Mouse (Mus musculus): ENCODE data around the gene C1qtnf7.

DNA sequence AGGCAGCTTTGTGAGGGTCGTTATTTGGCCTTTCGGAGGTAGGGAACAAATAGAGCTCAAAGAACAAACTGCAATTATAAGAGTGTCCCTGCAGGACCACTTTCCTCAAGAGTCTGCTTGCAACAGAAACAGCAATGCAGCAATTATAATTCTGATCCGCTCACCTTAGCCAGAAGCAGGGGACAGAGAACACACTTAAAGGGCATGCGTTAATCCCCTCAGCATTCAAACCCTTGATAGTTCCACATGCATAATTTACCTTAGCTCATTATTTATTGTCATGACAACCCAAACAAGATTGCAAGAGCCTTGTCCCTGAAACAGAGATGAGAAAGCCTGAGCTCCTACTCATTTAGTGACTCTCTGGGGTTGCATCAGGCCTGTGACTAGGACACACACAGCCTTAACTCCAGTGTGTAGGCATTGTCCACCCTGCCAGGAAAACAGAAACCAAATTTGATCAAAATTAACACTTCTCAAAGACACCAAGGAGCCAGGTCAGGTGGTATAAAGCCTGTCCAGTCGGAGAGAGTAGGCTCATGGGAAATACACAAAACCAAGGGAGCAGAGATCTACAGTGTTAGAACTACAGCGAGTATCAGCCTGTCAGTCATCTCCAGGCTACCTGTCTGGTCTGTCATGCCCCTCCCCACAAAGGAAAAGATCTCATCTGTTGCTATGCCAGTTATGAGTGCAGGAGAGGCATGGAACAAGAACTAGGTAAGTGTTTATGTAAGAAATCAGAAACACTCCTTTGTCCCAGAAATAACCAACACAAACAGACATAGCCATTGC, 68.2 kb downstream of the C1qtnf7 start:
- TF ChIP-seq POLR2A (IDR thresholded peaks at IDR 0.05; ENCODE audit: insufficient read depth, low read length) (no peak), CTCF (IDR thresholded peaks at IDR 0.05; ENCODE audit: low read depth, low read length) (no peak), EP300 (IDR thresholded peaks at IDR 0.05; ENCODE audit: insufficient read depth, low read depth, low read length) (no peak)
